Comparison of ENCODE assay signal across 25 mouse cellular contexts in the genomic region with DNA sequence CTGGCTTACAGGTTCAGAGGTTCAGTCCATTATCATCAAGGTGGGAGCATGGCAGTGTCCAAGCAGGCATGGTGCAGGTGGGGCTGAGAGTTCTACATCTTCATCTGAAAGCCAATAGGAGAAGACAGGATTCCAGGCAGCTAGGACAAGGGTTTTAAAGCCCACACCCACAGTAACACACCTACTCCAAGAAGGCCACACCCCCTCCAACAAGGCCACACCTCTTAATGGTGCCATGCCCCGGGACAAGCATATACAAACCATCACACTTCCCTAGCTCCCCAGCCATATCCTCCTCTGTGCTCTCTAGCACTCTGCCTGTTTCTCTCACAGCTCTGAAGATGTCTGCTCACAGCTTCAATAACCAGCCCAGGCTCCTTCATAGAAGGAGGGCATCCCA.
"Had no signal": no experiment of that assay in that cellular context is flagged by ENCODE, and none has a peak within 500 bp of the region (broad histone marks: within the 10 kb centered on the region; RNA-seq: fewer than 3 reads in every experiment).

No protein-coding gene starts in this region.

- H3K4me1 ChIP-seq: hindbrain, embryonic 10.5 days; hindbrain, embryonic 12.5 days; intestine, embryonic 15.5 days; limb, embryonic 13.5 days; limb, embryonic 15.5 days; liver, embryonic 12.5 days had no signal

- DNase-seq: gastrocnemius, postnatal 14 days; gastrocnemius, postnatal 36 days; heart, adult 11 months; heart, adult 2 months; heart, postnatal 4 days; kidney, adult 18-20 months; kidney, adult 8-10 months; kidney, postnatal 10 days; kidney, postnatal 25 days; kidney, postnatal 4 days; left cerebral cortex, postnatal 4 days; lung, adult 18-20 months had no signal

- H3K4me3 ChIP-seq: heart, adult 2 months; heart, embryonic 13.5 days; heart, embryonic 15.5 days; hindbrain, embryonic 10.5 days; hindbrain, embryonic 12.5 days; intestine, embryonic 15.5 days; layer of hippocampus, adult 2 months; left cerebral cortex, adult 2 months; limb, embryonic 13.5 days; limb, embryonic 15.5 days; liver, embryonic 12.5 days had no signal

- H3K27ac ChIP-seq: heart, adult 2 months; heart, embryonic 13.5 days; heart, embryonic 15.5 days; hindbrain, embryonic 10.5 days; hindbrain, embryonic 12.5 days; hindbrain, embryonic 14.5 days; hindbrain, postnatal 0 days; intestine, embryonic 15.5 days; layer of hippocampus, adult 2 months; left cerebral cortex, adult 2 months; limb, embryonic 13.5 days; limb, embryonic 15.5 days; liver, embryonic 12.5 days; liver, embryonic 14.5 days had no signal
